Mouse (Mus musculus) mesoderm, embryonic 11.5 days (tissue): ENCODE data around the gene Vmn2r120.
"Not testable (repeated sequence)": the region's sequence is repeated elsewhere in the genome, so short reads cannot be mapped to it uniquely, and the experiment has no call there.

Experiments used
- DNase-seq: peaks from one replicate; pipeline ENCODE4 v3.0.0-alpha.2; 2012; ENCODE audit warnings: low read depth, low spot score

The Vmn2r120 gene

GRCm38 (mm10) chr17:57545405-57545804 is at the start of gene Vmn2r120:
Gene Vmn2r120 (minus strand): TSS chr17:57545505.
- no peak for DNase-seq

- not testable (repeated sequence) for DNase-seq
Measured at GRCm38 (mm10) chr17:57587273-57587672, 42.0 kb upstream of the Vmn2r120 start.

GRCm38 (mm10) chr17:57574075-57574705 is 28.9 kb upstream of the Vmn2r120 start:
- DNase-seq, result no peak
